Mouse (Mus musculus): ENCODE results near the gene Gpatch3. TPM values are rescaled to one million over a fixed set of nuclear protein-coding genes. Genes with fewer than 3 reads are reported as not detected.

Gpatch3 gene
- polyA plus RNA-seq, 1 experiment from 2014 or later, result 13.9 TPM

DNA sequence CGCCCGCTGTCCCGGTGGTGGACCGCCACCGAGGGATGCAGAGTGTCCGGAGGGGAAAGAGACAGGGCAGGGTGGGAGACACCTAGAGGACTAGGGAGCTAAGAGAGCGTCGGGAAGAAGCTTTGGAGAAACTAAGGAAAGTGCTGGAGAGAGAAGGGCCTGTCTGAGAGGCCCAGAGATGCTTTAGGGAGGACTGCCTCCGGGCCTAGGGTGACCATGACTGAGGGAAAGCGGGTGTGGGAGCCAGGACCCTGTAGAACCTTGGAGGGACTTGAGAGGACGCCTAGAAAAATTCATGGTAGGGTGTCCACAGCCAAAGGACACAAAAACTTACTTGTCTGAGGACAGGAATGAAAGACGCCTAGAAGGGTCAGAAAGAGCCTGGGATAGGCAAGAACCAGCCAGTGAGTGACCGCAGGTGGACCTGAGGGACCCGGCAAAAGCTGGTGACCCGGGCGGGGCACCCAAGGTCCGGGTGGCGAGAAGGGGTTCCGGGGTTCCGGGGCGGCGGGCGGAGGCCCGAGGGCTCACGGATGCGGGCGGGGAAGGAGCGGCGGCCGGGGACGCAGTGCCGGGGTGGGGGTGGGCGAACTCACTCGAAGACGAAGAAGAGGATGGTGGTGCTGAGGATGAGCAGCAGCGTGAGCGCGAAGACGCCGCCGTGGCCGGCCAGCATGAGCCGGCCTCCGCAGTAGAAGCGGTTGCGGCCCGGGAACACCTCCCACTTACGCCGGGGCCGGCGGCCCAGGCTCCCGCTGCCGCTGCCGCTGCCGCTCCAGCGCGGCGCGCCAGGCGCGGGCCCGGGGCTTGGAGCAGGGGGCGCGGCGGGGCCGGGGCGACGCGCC, 58.2 kb downstream of the Gpatch3 start:
- peak overlapping the region; percentile 56 for H3K4me3 ChIP-seq (ENCODE audit: inconsistent target)
- H3K79me2 ChIP-seq (ENCODE audit: inconsistent target), result peaks cover 50% of the 10 kb centered on the region
- 1% methylated on average over 67 of the region's 69 CpGs for WGBS (ENCODE audit: missing documents)
- H3K36me3 ChIP-seq (ENCODE audit: inconsistent target), result no peaks in the 10 kb centered on the region
- H3K27ac ChIP-seq, result peak overlapping the region; percentile 25; the same call in 1 of the 2 replicates

GRCm38 (mm10) chr4:133633332-133634042, 58.9 kb downstream of the Gpatch3 start:
- WGBS (ENCODE audit: missing documents), result 10% methylated on average over 37 of the region's 47 CpGs
- no peaks in the 10 kb centered on the region for H3K36me3 ChIP-seq (ENCODE audit: inconsistent target)
- H3K4me3 ChIP-seq (ENCODE audit: inconsistent target), result no peak overlapping the region
- H3K79me2 ChIP-seq (ENCODE audit: inconsistent target), result peaks cover 42% of the 10 kb centered on the region
- H3K27ac ChIP-seq, result no peak overlapping the region

Other genes starting within 250 kb of the Gpatch3 start
- gene Wdtc1, start 221.3 kb upstream of the Gpatch3 start, polyA plus RNA-seq (2018), result 19.3 to 24.9 TPM (median 22.8 TPM) in 3 replicates
- gene Slc9a1, start 205.0 kb upstream of the Gpatch3 start, polyA plus RNA-seq (2018), result 18.3 to 27.4 TPM (median 23.8 TPM) in 3 replicates
- gene Tent5b, start 94.6 kb upstream of the Gpatch3 start, polyA plus RNA-seq (2018), result not detected in 3 replicates
- gene Trnp1, start 76.2 kb upstream of the Gpatch3 start, polyA plus RNA-seq (2018), result 0.37 to 0.80 TPM (median 0.68 TPM) in 3 replicates
- not detected in 3 replicates for gene Kdf1, start 55.8 kb upstream of the Gpatch3 start, polyA plus RNA-seq (2018)
- 75.7 to 166 TPM (median 133 TPM) in 3 replicates for gene Nudc, start 28.7 kb upstream of the Gpatch3 start, polyA plus RNA-seq (2018)
- 0.21 to 0.88 TPM in 2 of 3 replicates, not detected in the other for gene Nr0b2, start 21.4 kb upstream of the Gpatch3 start, polyA plus RNA-seq (2018)
- 5.4 to 14.2 TPM (median 12.1 TPM) in 3 replicates for gene Gpn2, start 9.6 kb downstream of the Gpatch3 start, polyA plus RNA-seq (2018)
- 2.4 to 3.6 TPM (median 3.0 TPM) in 3 replicates for gene Sfn, start 27.4 kb downstream of the Gpatch3 start, polyA plus RNA-seq (2018)
- 15.6 to 22.3 TPM (median 19.4 TPM) in 3 replicates for gene Zdhhc18, start 75.4 kb downstream of the Gpatch3 start, polyA plus RNA-seq (2018)
- gene Pigv, start 97.9 kb downstream of the Gpatch3 start, polyA plus RNA-seq (2018), result 3.4 to 11.0 TPM (median 7.7 TPM) in 3 replicates
- gene Arid1a, start 182.0 kb downstream of the Gpatch3 start, polyA plus RNA-seq (2018), result 24.4 to 30.0 TPM (median 27.9 TPM) in 3 replicates